Comparison of ENCODE assay signal across 16 mouse cellular contexts in the genomic region with DNA sequence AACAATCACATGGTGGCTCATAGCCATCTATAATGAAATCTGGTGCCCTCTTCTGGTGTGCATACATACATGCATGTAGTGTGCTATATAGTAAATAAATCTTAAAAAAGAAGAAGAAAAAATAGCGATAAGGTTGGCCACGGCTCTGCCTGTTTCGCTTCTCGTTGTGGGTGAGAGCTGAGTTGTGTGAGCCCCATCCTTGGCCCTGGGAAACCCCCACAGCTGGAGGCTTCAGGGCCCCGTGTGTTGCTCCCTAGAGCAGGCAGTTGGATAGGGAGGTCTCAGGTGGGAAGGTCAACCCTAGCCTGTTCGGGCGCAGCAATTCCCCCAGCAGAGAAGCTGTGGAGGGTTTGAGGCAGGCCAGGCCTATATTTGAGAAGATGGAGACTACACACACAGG. TPM values are rescaled to one million over a fixed set of nuclear protein-coding genes. Genes with fewer than 3 reads are reported as not detected.
A peak's percentile ranks its signal among the peaks of the same experiment; 100 is the strongest.
DNase-seq lines count a peak whose midpoint lies in the region; ATAC-seq and TF ChIP-seq lines count a peak whose summit lies in the region.
"Had no signal": no experiment of that assay in that cellular context is flagged by ENCODE, and none has a peak within 500 bp of the region (broad histone marks: within the 10 kb centered on the region; RNA-seq: fewer than 3 reads in every experiment).

No protein-coding gene starts in this region.

- DNase-seq in gastrocnemius, adult 2 months, result peak; percentile 9
- no peak for DNase-seq in gastrocnemius, postnatal 36 days
- no peak for DNase-seq in layer of hippocampus, adult 2 months (ENCODE audit: low spot score in 2 of 2)
- DNase-seq in layer of hippocampus, adult 11-12 months (ENCODE audit: low spot score), result no peak
- DNase-seq in CH12.LX (ENCODE audit: extremely low read depth), result peak; percentile 66
- DNase-seq in lung, postnatal 25 days (ENCODE audit: low spot score), result no peak
- DNase-seq in frontal cortex, adult 2 months (ENCODE audit: extremely low spot score in 1 of 2, low spot score in 1 of 2), result no peak

- in situ Hi-C loops in CH12.LX (cut with MboI; ENCODE audit: low pct_ligation_motif_present, low pct_unique_long_range_greater_than_20kb, low sequenced_read_pairs), result no loop called here

- H3K79me2 ChIP-seq in CH12.LX (replicated peaks; ENCODE audit: control insufficient read depth, extremely low read depth, insufficient read depth, poor library complexity, severe bottlenecking), result no peaks in the 10 kb centered on the region

- ATAC-seq in liver, embryonic 15.5 days (ENCODE audit: insufficient read depth), result no peak
- ATAC-seq: activated CD4-positive, CD25-positive, alpha-beta regulatory T cell, adult 4 months had no signal

- no peak overlapping the region; the same call in 1 of the 2 replicates for H3K9ac ChIP-seq in CH12.LX (ENCODE audit: insufficient read depth, low read depth)
- H3K9ac ChIP-seq in liver, embryonic 15.5 days, result no peak overlapping the region
- H3K9ac ChIP-seq: forebrain, embryonic 12.5 days; hindbrain, embryonic 13.5 days; kidney, embryonic 15.5 days; lung, embryonic 15.5 days; midbrain, embryonic 13.5 days; neural tube, embryonic 13.5 days had no signal

- TF ChIP-seq CTCF in gastrocnemius, adult 2 months (IDR thresholded peaks at IDR 0.05), result no peak
- TF ChIP-seq CTCF in layer of hippocampus, adult 2 months (conservative IDR thresholded peaks at IDR 0.05), result 0 out of 2 replicates have a peak, but pooled peaks have one; percentile 3
- TF ChIP-seq CTCF in CH12.LX (conservative IDR thresholded peaks at IDR 0.05 in 1 of 2, IDR thresholded peaks at IDR 0.05 in 1 of 2; ENCODE audit: low read depth in 2 of 2, low read length in 2 of 2), result peak in 1 of 2 experiments; percentile 42; a peak in 2 of 4 replicates

- WGBS in liver, embryonic 15.5 days (ENCODE audit: insufficient replicate concordance), result 82% methylated on average over 7 of the region's 7 CpGs

- peaks cover 8 to 32% of the 10 kb centered on the region in 2 experiments for H3K4me1 ChIP-seq in CH12.LX (ENCODE audit: control insufficient read depth in 1 of 2, insufficient read depth in 2 of 2)
- H3K4me1 ChIP-seq in liver, embryonic 15.5 days (replicated peaks), result peaks cover 46% of the 10 kb centered on the region
- H3K4me1 ChIP-seq: neural tube, embryonic 13.5 days had no signal

- no peaks in the 10 kb centered on the region for H3K27me3 ChIP-seq in CH12.LX (replicated peaks)
- H3K27me3 ChIP-seq in liver, embryonic 15.5 days, result no peaks in the 10 kb centered on the region
- H3K27me3 ChIP-seq: forebrain, embryonic 12.5 days; hindbrain, embryonic 13.5 days; kidney, embryonic 15.5 days; lung, embryonic 15.5 days; midbrain, embryonic 13.5 days; neural tube, embryonic 13.5 days had no signal

- H3K4me2 ChIP-seq in CH12.LX (ENCODE audit: insufficient read depth, low read depth, poor library complexity, severe bottlenecking), result peak overlapping the region; percentile 43
- H3K4me2 ChIP-seq in liver, embryonic 15.5 days, result no peak overlapping the region
- H3K4me2 ChIP-seq: forebrain, embryonic 12.5 days; hindbrain, embryonic 13.5 days; kidney, embryonic 15.5 days; lung, embryonic 15.5 days; midbrain, embryonic 13.5 days; neural tube, embryonic 13.5 days had no signal

- no peaks in the 10 kb centered on the region for H3K9me3 ChIP-seq in CH12.LX (replicated peaks; ENCODE audit: low read length)
- no peaks in the 10 kb centered on the region for H3K9me3 ChIP-seq in liver, embryonic 15.5 days (replicated peaks)
- H3K9me3 ChIP-seq: forebrain, embryonic 12.5 days; hindbrain, embryonic 13.5 days; kidney, embryonic 15.5 days; lung, embryonic 15.5 days; megakaryocyte, embryonic 14.5 days; midbrain, embryonic 13.5 days; neural tube, embryonic 13.5 days had no signal

- TF ChIP-seq POLR2A in CH12.LX (IDR thresholded peaks at IDR 0.05; ENCODE audit: low read depth, low read length), result no peak

- intact Hi-C loops in gastrocnemius, adult 2 months (cut with DNase I), result no loop called here
- intact Hi-C loops in gastrocnemius, postnatal 36 days (cut with DNase I), result no loop called here

- H3K27ac ChIP-seq in gastrocnemius, adult 2 months, result no peak overlapping the region
- no peak overlapping the region for H3K27ac ChIP-seq in layer of hippocampus, adult 2 months
- peak overlapping the region; percentile 54; the same call in 1 of the 2 replicates for H3K27ac ChIP-seq in CH12.LX (ENCODE audit: insufficient read depth, low read depth)
- 0 out of 2 replicates have a peak overlapping the region, but pooled peaks have one; percentile 31 for H3K27ac ChIP-seq in liver, embryonic 15.5 days (replicated peaks)
- H3K27ac ChIP-seq: forebrain, embryonic 12.5 days; hindbrain, embryonic 13.5 days; kidney, embryonic 15.5 days; lung, embryonic 15.5 days; midbrain, embryonic 13.5 days; neural tube, embryonic 13.5 days had no signal

- no peak; the same call in 1 of the 2 replicates for TF ChIP-seq RAD21 in CH12.LX (IDR thresholded peaks at IDR 0.05; ENCODE audit: low read depth, low read length)

- no peak overlapping the region for H3K4me3 ChIP-seq in gastrocnemius, adult 2 months
- no peak overlapping the region for H3K4me3 ChIP-seq in layer of hippocampus, adult 2 months
- peak overlapping the region in 1 of 3 experiments; percentile 12 for H3K4me3 ChIP-seq in CH12.LX (replicated peaks in 1 of 3; ENCODE audit: low read depth in 2 of 3, low read length in 2 of 3, poor library complexity in 1 of 3)
- H3K4me3 ChIP-seq in liver, embryonic 15.5 days (replicated peaks), result no peak overlapping the region
- H3K4me3 ChIP-seq: forebrain, embryonic 12.5 days; hindbrain, embryonic 13.5 days; kidney, embryonic 15.5 days; lung, embryonic 15.5 days; midbrain, embryonic 13.5 days; neural tube, embryonic 13.5 days had no signal

- no peaks in the 10 kb centered on the region for H3K36me3 ChIP-seq in CH12.LX (replicated peaks in 1 of 2; ENCODE audit: control insufficient read depth in 1 of 2, insufficient read depth in 1 of 2, low read length in 1 of 2)
- H3K36me3 ChIP-seq in liver, embryonic 15.5 days (replicated peaks), result no peaks in the 10 kb centered on the region; the same call in 1 of the 2 replicates
- H3K36me3 ChIP-seq: forebrain, embryonic 12.5 days; hindbrain, embryonic 13.5 days; kidney, embryonic 15.5 days; lung, embryonic 15.5 days; midbrain, embryonic 13.5 days; neural tube, embryonic 13.5 days had no signal

- dilution Hi-C loops in CH12.LX (cut with MboI; ENCODE audit: extremely low pct_ligation_motif_present, extremely low pct_unique_long_range_greater_than_20kb, low sequenced_read_pairs), result no loop called here

- TF ChIP-seq EP300 in CH12.LX (IDR thresholded peaks at IDR 0.05; ENCODE audit: low read length), result peak; percentile 5; the same call in 1 of the 2 replicates

TF ChIP-seq in CH12.LX, 34 proteins besides CTCF, POLR2A, EP300 and RAD21:
- peak; percentile 36; the same call in 1 of the 2 replicates for TF ChIP-seq MYC (IDR thresholded peaks at IDR 0.05; ENCODE audit: low read depth, low read length)
- TF ChIP-seq IRF4 (IDR thresholded peaks at IDR 0.05; ENCODE audit: low read depth, low read length), result 0 out of 2 replicates have a peak, but pooled peaks have one; percentile 36
- no peak for TF ChIP-seq ZC3H11A (IDR thresholded peaks at IDR 0.05; ENCODE audit: low read depth, low read length)

RNA-seq across cellular contexts. Expression of a gene that starts 23.8 kb away (rescaled TPM):
- total RNA-seq in gastrocnemius, adult 2 months (2021), result under 1 TPM in 1 of 2 experiments, not detected in 1; 0.15 TPM
- under 1 TPM; 0.17 to 0.18 TPM for total RNA-seq in gastrocnemius, postnatal 36 days (2021)
- 1 to 10 TPM; 1.4 to 1.8 TPM for total RNA-seq in layer of hippocampus, adult 2 months (2021)
- 0.29 and 0.30 TPM in 2 replicates for total RNA-seq in CH12.LX (2012; rRNA removed)
- total RNA-seq in CH12.LX (2014; rRNA removed), result 0.32 and 0.36 TPM in 2 replicates
- 0.64 and 0.90 TPM in 2 replicates for polyA plus RNA-seq in CH12.LX (2012; ENCODE audit: insufficient read length, low read depth)
- polyA plus RNA-seq in liver, embryonic 15.5 days (2015; fragmentation: Nextera tagmentation; extraction: Ambion mirVana), result 13.5 and 14.3 TPM in 2 replicates
- 4.3 and 4.4 TPM in 2 replicates for polyA plus RNA-seq in frontal cortex, adult 2 months (2012; rRNA removed)
- polyA plus RNA-seq: activated CD4-positive, CD25-positive, alpha-beta regulatory T cell, adult 4 months had no signal

RNA-seq across cellular contexts. Expression of a gene that starts 54.3 kb away (rescaled TPM):
- 100 to 1,000 TPM; 134 to 137 TPM for total RNA-seq in gastrocnemius, adult 2 months (2021)
- 100 to 1,000 TPM; 122 to 129 TPM for total RNA-seq in gastrocnemius, postnatal 36 days (2021)
- total RNA-seq in layer of hippocampus, adult 2 months (2021), result 100 to 1,000 TPM; 167 to 177 TPM
- total RNA-seq in CH12.LX (2012; rRNA removed) (11.4 and 11.9 TPM in 2 replicates), CH12.LX (2014; rRNA removed) (30.9 and 32.5 TPM in 2 replicates)
- polyA plus RNA-seq in CH12.LX (2012; ENCODE audit: insufficient read length, low read depth), result 13.7 and 14.8 TPM in 2 replicates
- polyA plus RNA-seq in liver, embryonic 15.5 days (2015; fragmentation: Nextera tagmentation; extraction: Ambion mirVana), result 34.1 and 35.2 TPM in 2 replicates
- 169 and 170 TPM in 2 replicates for polyA plus RNA-seq in frontal cortex, adult 2 months (2012; rRNA removed)

Comparison
In these comparisons a context has a peak if more than half of its experiments do, and no peak if none do; other contexts are left out.
1. DNase-seq: peak in gastrocnemius, adult 2 months (single experiment) and CH12.LX (single experiment); none in gastrocnemius, postnatal 36 days (0 of 2), layer of hippocampus, adult 2 months (0 of 2), layer of hippocampus, adult 11-12 months (single experiment), lung, postnatal 25 days (single experiment) and frontal cortex, adult 2 months (0 of 2).
2. H3K27ac ChIP-seq: peak in CH12.LX (single experiment) and liver, embryonic 15.5 days (single experiment); none in gastrocnemius, adult 2 months (single experiment) and layer of hippocampus, adult 2 months (single experiment).